Mouse (Mus musculus) kidney, embryonic 15.5 days (tissue): ENCODE measurements around the gene Fkbp6. TPM values are rescaled to one million over a fixed set of nuclear protein-coding genes. Genes with fewer than 3 reads are reported as not detected.

ENCODE experiments used
- ATAC-seq: fragments of 200-750 bp; cut with Nextera tagmentation; replicated peaks from 2 replicates; pipeline ENCODE4 v1.8.0; 2017; ENCODE audit warnings: moderate TSS enrichment; ENCODE audit not compliant: low FRiP score
- H3K27ac ChIP-seq: fragments of 300-500 bp; sonication (generic); 2 replicates; pipeline ENCODE4 v1.5.1; 2015; ENCODE audit warnings: mild to moderate bottlenecking, inconsistent platforms
- H3K27me3 ChIP-seq: fragments of 300-500 bp; sonication (generic); 2 replicates; pipeline ENCODE4 v1.6.1; 2015; ENCODE audit warnings: inconsistent platforms
- H3K36me3 ChIP-seq: fragments of 300-500 bp; sonication (generic); 2 replicates; pipeline ENCODE4 v1.6.1; 2015; ENCODE audit warnings: inconsistent platforms
- H3K4me1 ChIP-seq: fragments of 300-500 bp; sonication (generic); 2 replicates; pipeline ENCODE4 v1.6.1; 2015; ENCODE audit warnings: inconsistent platforms
- H3K4me2 ChIP-seq: fragments of 300-500 bp; sonication (generic); 2 replicates; pipeline ENCODE4 v1.6.1; 2015; ENCODE audit warnings: moderate library complexity, mild to moderate bottlenecking, inconsistent platforms
- H3K4me3 ChIP-seq: fragments of 300-500 bp; sonication (generic); replicated peaks from 2 replicates; pipeline ENCODE4 v1.5.1; 2015; ENCODE audit warnings: mild to moderate bottlenecking, inconsistent platforms
- H3K9ac ChIP-seq: fragments of 300-500 bp; sonication (generic); 2 replicates; pipeline ENCODE4 v1.6.1; 2015; ENCODE audit warnings: mild to moderate bottlenecking, inconsistent platforms
- H3K9me3 ChIP-seq: fragments of 300-500 bp; sonication (generic); replicated peaks from 2 replicates; pipeline ENCODE4 v1.6.1; 2016; ENCODE audit warnings: inconsistent platforms
- WGBS: fragments of 180-500 bp; shearing (Covaris S2); methylation state at CpG from one replicate; pipeline ENCODE4 v1.1.7; 2015; ENCODE audit warnings: mixed read lengths; 5-methylcytosine and 5-hydroxymethylcytosine counted together
- polyA plus RNA-seq: library from polyadenylated mRNA; unstranded; fragments of >200 nt; fragmentation: Nextera tagmentation; extraction: Ambion mirVana; gene quantifications from 2 replicates; pipeline ENCODE4 v1.2.1, GENCODE M21; 2015

Gene Fkbp6
- polyA plus RNA-seq, 1 experiment from 2014 or later: not detected

DNA sequence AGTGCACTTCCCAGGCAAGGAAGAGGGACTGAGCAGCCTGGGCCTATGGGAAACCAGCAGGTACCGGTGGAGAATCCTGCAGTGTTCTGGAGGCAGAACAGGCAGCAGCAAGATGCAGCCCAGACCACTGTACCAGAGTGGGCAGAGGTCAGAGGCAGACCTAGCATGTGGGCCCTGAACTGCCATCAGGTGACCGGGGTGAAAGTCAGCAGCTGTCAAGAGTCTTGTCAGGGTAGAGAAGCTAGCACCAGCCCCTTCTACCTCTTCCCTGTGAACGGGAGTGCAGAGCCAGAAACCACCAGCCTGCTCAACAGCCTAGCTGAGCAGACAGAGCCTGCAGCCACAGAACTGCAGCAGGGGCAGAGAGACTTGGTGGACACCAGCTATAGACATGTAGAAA lies 47.9 kb downstream of the Fkbp6 start:
- Histone ChIP-seq H3K9ac (no peak overlapping the region), H3K4me3 (no peak overlapping the region), H3K4me2 (no peak overlapping the region), H3K36me3 (no peaks in the 10 kb centered on the region), H3K27ac (no peak overlapping the region), H3K27me3 (peaks cover 4% of the 10 kb centered on the region; the same call in 1 of the 2 replicates), H3K4me1 (no peaks in the 10 kb centered on the region), H3K9me3 (no peaks in the 10 kb centered on the region)
- ATAC-seq: no peak
- 52% methylated on average over 3 of the region's 3 CpGs for WGBS

DNA sequence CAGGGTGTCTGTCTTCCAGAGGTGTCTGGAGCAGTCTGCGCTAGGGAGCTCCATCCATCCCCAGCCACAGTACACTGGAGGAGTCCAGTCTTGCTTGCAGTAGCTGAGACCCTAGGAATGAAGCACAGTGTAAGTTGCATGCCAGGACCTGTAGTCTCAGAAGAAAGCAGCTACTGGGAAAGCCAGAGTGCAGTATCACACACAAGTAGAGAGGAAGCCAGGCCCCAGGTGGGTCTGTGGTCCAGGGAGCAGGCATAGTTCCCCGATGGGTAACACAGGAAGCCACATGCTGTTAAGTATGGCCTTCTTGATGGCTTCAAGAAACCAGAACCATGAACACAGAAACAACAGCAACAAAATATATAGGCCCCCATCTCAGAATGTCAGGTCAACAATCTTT lies 57.8 kb downstream of the Fkbp6 start:
- Histone ChIP-seq H3K36me3 (no peaks in the 10 kb centered on the region), H3K27ac (no peak overlapping the region), H3K27me3 (0 out of 2 replicates have a peak, but pooled peaks cover 2% of the 10 kb centered on the region), H3K9me3 (no peaks in the 10 kb centered on the region), H3K9ac (no peak overlapping the region), H3K4me3 (no peak overlapping the region), H3K4me2 (no peak overlapping the region), H3K4me1 (no peaks in the 10 kb centered on the region)
- ATAC-seq: no peak
- WGBS: 90% methylated on average over 2 of the region's 2 CpGs

DNA sequence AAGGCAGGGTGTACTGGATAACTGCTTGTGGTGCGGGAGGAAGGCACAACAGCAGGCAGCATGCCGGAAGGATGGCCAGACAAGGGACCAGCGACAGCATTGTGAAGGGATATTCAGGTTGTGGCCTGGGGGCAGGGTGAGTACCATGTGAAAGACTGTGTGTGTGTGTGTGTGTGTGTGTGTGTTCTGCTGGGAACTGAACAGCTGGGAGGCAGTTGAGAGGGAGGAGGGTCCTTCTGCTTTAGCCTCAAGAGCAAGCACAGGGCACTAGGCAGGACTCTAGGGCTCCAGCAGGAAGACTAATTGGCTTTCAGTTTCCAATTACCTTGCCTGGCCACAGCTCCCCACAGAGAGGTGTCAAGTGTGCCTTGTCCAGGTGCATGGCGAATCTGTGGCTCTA lies 58.7 kb downstream of the Fkbp6 start:
- no peaks in the 10 kb centered on the region for H3K4me1 ChIP-seq
- no peaks in the 10 kb centered on the region for H3K9me3 ChIP-seq
- H3K4me2 ChIP-seq: no peak overlapping the region
- no peaks in the 10 kb centered on the region for H3K36me3 ChIP-seq
- H3K9ac ChIP-seq: no peak overlapping the region
- no peak overlapping the region for H3K27ac ChIP-seq
- 50% methylated on average over 4 of the region's 4 CpGs for WGBS
- no peak for ATAC-seq
- H3K4me3 ChIP-seq: no peak overlapping the region
- H3K27me3 ChIP-seq: 0 out of 2 replicates have a peak, but pooled peaks cover 3% of the 10 kb centered on the region

DNA sequence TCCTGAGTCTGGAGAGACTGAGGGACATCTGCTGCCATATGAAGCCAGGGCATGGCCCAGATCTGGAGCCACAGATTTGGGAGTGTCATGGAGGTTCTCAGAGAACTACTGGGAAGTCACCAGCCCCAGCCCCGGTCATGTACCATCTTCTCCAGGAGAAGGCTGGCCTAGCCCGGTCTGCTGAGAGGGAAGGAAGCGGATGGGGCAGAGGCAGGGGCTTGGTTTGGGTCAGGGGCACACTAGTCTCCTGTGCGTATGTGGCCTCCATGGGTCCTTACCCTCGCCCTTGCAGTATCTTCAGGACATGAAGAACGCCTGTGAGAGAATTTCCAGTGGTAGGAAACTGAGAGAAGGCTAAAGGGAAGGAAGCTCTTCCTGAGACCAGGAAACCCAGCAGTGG lies 59.1 kb downstream of the Fkbp6 start:
- H3K9me3 ChIP-seq: no peaks in the 10 kb centered on the region
- no peak overlapping the region for H3K4me3 ChIP-seq
- H3K9ac ChIP-seq: no peak overlapping the region
- 0 out of 2 replicates have a peak, but pooled peaks cover 3% of the 10 kb centered on the region for H3K27me3 ChIP-seq
- H3K4me1 ChIP-seq: no peaks in the 10 kb centered on the region
- WGBS: 79% methylated on average over 6 of the region's 6 CpGs
- no peak for ATAC-seq
- no peaks in the 10 kb centered on the region for H3K36me3 ChIP-seq
- no peak overlapping the region for H3K27ac ChIP-seq
- H3K4me2 ChIP-seq: no peak overlapping the region

DNA sequence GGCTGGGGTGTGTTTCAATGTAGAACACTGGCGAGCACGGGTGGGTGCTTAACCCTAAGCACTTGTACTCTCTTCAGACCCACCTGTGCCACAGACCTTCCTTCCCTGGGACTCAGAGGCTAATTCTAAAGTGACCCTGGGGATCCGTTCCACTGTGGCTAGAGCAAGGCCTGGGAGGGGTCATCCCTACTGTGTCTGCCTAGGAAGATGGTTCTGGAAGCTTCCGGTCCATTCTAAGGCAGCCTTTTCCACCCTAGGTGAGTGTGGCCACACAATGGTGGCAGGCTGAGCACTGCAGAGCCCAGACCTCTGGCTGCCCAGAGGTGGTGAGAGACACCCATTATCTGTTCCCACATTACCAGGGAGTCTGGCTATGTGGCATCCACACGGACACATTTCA lies 62.9 kb downstream of the Fkbp6 start:
- Histone ChIP-seq H3K36me3 (no peaks in the 10 kb centered on the region), H3K4me1 (no peaks in the 10 kb centered on the region), H3K4me2 (no peak overlapping the region), H3K9ac (no peak overlapping the region), H3K9me3 (no peaks in the 10 kb centered on the region), H3K27me3 (0 out of 2 replicates have a peak, but pooled peaks cover 3% of the 10 kb centered on the region), H3K4me3 (no peak overlapping the region), H3K27ac (no peak overlapping the region)
- ATAC-seq: no peak
- WGBS: 79% methylated on average over 5 of the region's 5 CpGs

DNA sequence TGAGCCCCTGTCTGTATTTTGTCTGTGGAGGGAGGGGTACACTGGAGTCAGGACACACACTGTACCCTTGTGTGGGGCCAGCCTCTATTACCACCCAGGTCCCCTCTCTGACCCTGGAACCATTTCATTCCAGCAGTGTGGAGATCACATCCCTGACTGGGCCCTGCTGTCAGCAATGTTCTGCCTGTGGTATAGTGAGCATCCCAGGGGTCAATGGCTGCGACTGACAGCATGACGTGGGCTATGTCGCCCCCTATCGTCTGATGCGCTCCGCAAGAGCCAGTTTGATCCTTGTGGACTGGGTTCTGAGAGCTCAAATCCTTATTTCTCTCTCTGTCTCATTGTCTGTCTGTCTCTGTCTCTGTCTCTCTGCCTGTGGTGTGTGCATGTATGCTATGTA lies 63.7 kb downstream of the Fkbp6 start:
- 0% methylated on average over 6 of the region's 6 CpGs for WGBS
- Histone ChIP-seq H3K4me1 (no peaks in the 10 kb centered on the region), H3K9me3 (no peaks in the 10 kb centered on the region), H3K27ac (no peak overlapping the region), H3K4me2 (no peak overlapping the region), H3K4me3 (no peak overlapping the region), H3K9ac (no peak overlapping the region), H3K36me3 (no peaks in the 10 kb centered on the region), H3K27me3 (0 out of 2 replicates have a peak, but pooled peaks cover 3% of the 10 kb centered on the region)
- peak; percentile 66; the same call in 1 of the 2 replicates for ATAC-seq

DNA sequence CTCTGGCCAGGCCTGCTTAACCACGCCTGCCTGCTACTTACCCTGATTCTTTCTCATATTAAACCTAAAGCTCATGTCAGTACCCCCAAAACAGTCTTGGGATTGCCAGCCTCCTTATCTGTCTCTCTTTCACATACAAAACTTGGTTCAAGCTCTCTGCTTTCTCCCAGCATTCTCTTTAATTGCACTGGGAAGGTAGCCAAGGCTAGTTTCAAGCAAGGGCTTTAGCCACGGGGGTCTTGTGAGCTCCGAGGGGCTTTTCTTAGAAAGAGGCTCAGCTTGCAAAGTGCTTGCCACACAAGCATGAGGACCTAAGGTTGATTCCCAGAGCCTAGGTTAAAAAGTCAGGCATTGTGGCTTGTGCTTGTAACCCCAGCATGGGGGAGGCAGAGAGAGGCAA lies 64.6 kb downstream of the Fkbp6 start:
- H3K9ac ChIP-seq: no peak overlapping the region
- no peak overlapping the region for H3K27ac ChIP-seq
- no peaks in the 10 kb centered on the region for H3K4me1 ChIP-seq
- 72% methylated on average over 3 of the region's 3 CpGs for WGBS
- 0 out of 2 replicates have a peak, but pooled peaks cover 3% of the 10 kb centered on the region for H3K27me3 ChIP-seq
- no peak for ATAC-seq
- H3K36me3 ChIP-seq: no peaks in the 10 kb centered on the region
- H3K4me3 ChIP-seq: no peak overlapping the region
- no peaks in the 10 kb centered on the region for H3K9me3 ChIP-seq
- H3K4me2 ChIP-seq: no peak overlapping the region

DNA sequence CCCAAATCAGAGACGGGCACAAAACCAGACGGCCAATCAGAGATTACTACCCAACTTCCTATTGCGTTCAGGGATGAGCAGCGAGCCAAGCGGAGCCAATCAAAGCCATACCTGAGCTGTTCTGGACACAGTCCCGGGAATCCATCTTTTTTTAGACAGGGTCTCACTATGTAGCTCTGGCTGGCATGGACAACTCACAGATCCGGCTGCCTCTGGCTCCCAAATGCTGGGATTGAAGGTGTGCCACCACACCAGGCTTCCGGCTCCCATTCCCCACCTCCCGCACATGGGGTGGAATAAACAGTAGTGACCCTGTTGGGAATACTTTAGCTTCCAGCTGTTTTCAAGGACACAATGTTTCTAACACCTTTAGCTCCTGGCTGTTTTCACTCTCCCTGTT lies 69.6 kb downstream of the Fkbp6 start:
- Histone ChIP-seq H3K27ac (no peak overlapping the region), H3K4me1 (peaks cover 10% of the 10 kb centered on the region), H3K36me3 (no peaks in the 10 kb centered on the region), H3K4me3 (no peak overlapping the region), H3K9me3 (no peaks in the 10 kb centered on the region), H3K4me2 (no peak overlapping the region), H3K27me3 (peaks cover 20% of the 10 kb centered on the region), H3K9ac (no peak overlapping the region)
- no peak for ATAC-seq
- 83% methylated on average over 9 of the region's 9 CpGs for WGBS

DNA sequence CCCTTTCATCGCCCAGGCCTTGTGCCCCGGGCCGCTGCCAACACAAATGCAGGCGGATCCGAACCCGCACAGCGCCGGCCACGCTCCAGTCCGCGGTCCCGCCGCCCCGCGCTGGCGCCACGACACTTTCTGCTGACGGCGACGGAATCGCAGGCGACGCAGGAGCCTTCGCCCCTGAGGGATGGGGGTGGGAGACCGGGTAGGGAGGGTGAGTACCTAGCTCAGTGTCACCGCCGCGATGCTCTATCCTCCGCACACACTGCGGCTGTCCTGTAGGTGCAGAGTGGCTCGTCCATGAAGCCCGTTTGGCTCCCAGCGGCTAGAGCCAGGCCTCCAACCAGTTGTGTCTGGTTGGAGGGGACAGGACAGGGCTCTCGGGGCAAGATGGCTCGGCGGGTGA lies 73.2 kb downstream of the Fkbp6 start:
- Histone ChIP-seq H3K4me3 (peak overlapping the region; percentile 32), H3K9me3 (no peaks in the 10 kb centered on the region), H3K27ac (no peak overlapping the region), H3K27me3 (peaks cover 23% of the 10 kb centered on the region), H3K4me2 (peak overlapping the region; percentile 61), H3K4me1 (peaks cover 17% of the 10 kb centered on the region), H3K36me3 (no peaks in the 10 kb centered on the region), H3K9ac (peak overlapping the region; percentile 33)
- WGBS: 7% methylated on average over 36 of the region's 36 CpGs
- ATAC-seq: no peak

DNA sequence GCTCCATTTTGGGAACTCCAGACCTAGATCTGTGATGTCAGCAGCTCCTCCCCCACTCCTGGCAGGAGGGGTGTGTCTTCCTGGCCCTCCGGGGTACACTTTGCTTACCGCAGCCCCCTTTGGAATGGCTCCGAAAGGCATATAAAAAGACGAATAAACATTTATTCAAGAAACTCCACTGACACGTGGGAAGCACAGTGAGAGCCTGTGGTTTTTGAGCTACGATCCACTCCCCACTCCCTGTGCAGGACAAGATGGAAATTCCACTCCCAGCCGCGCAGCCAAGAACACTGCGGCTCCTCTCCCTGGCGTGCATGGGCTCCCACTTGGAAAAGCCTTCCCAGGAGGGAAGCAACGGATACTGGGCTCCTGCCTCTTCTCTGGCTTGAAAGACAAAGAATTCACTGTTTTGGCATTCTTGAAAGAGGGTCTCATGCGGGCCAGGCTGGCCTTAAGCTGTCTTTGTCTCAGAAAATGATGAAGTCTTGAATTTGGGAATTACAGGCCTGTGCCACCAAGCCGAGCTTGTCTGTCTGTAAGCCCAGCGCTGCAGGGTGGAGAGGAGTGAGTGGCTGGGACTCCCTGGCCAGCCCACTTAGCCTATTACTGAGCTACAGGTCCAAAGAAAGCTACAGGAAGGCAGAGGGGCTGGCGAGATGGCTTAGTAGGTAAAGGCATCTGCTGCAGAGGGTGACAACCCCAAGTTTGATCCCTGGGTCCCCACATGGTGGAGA lies 75.0 kb downstream of the Fkbp6 start:
- H3K4me3 ChIP-seq: 0 out of 2 replicates have a peak overlapping the region, but pooled peaks have one; percentile 2
- peaks cover 23% of the 10 kb centered on the region for H3K27me3 ChIP-seq
- H3K4me1 ChIP-seq: peaks cover 17% of the 10 kb centered on the region
- no peak overlapping the region for H3K27ac ChIP-seq
- H3K36me3 ChIP-seq: no peaks in the 10 kb centered on the region
- 26% methylated on average over 15 of the region's 15 CpGs for WGBS
- no peak for ATAC-seq
- H3K9me3 ChIP-seq: no peaks in the 10 kb centered on the region
- no peak overlapping the region for H3K9ac ChIP-seq
- H3K4me2 ChIP-seq: peak overlapping the region; percentile 35

DNA sequence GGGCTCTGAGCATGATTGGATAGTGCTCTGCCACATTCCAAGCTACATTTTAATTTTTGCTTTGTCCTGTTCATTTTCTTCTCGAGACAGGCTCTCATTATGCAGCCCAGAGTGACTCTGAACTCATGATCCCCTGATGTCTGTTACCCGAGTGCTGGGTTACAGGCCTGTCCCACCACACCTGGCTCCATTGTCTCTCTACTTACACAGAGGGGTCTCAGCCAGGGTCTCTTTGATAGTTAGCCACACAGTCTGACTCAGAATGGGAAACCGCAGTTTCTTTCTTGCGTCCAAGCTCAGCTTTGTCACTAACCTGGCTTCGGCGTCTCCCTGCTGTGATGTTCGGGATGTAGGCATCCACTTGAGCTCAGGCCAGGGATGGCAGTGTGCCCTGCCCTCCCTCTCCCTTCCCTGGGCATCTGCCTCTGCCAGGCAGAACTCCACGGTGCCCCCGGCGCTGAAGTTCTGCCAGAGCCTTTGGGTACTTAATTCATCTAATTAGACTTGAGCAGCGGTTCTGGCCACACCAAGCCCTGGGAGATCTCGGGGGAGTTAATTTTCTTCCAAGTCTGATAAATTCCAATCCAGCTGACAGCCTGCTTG lies 78.2 kb downstream of the Fkbp6 start:
- Histone ChIP-seq H3K4me3 (no peak overlapping the region), H3K4me1 (peaks cover 22% of the 10 kb centered on the region), H3K27me3 (peaks cover 13% of the 10 kb centered on the region), H3K27ac (no peak overlapping the region), H3K9ac (no peak overlapping the region), H3K36me3 (no peaks in the 10 kb centered on the region), H3K4me2 (no peak overlapping the region), H3K9me3 (no peaks in the 10 kb centered on the region)
- 75% methylated on average over 12 of the region's 12 CpGs for WGBS
- ATAC-seq: no peak

DNA sequence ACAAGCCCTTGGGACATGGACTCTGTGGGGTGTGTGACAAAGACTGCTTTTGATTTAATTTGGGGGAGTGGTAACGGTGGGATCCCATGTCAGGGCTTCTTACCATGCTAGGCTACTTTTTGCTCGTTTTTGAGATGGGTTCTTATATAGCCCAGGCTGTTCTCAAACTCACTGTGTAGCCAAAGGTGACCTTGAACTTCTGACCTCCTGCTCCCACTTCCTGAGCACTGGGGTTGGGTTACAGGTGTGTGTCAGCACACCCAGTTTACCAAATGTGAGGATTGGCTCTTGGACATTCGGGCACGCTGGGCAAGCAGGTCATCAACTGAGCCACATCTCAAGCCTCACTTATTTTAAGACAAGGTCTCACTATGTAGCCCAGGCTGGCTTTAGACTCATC lies 79.5 kb downstream of the Fkbp6 start:
- peaks cover 14% of the 10 kb centered on the region for H3K4me1 ChIP-seq
- H3K36me3 ChIP-seq: no peaks in the 10 kb centered on the region
- no peak overlapping the region for H3K9ac ChIP-seq
- H3K4me3 ChIP-seq: no peak overlapping the region
- no peak for ATAC-seq
- H3K27me3 ChIP-seq: 0 out of 2 replicates have a peak, but pooled peaks cover 3% of the 10 kb centered on the region
- H3K9me3 ChIP-seq: no peaks in the 10 kb centered on the region
- H3K27ac ChIP-seq: no peak overlapping the region
- no peak overlapping the region for H3K4me2 ChIP-seq
- WGBS: 70% methylated on average over 4 of the region's 4 CpGs
